Mouse (Mus musculus) heart, embryonic 10.5 days (tissue): ENCODE data around the gene Camk2d. TPM values are rescaled to one million over a fixed set of nuclear protein-coding genes. Genes with fewer than 3 reads are reported as not detected.
A peak's percentile ranks its signal among the peaks of the same experiment; 100 is the strongest.

Source experiments
- DNase-seq: peaks from one replicate; pipeline ENCODE4 v3.0.0-alpha.2; 2017; ENCODE audit warnings: low spot score
- H3K27ac ChIP-seq: fragments of 300-500 bp; sonication (generic); 2 replicates; pipeline ENCODE4 v1.5.1; 2016; ENCODE audit warnings: mild to moderate bottlenecking
- H3K27me3 ChIP-seq: fragments of 300-500 bp; sonication (generic); 2 replicates; pipeline ENCODE4 v1.6.1; 2016; ENCODE audit warnings: mild to moderate bottlenecking; ENCODE audit not compliant: poor library complexity, insufficient read depth, severe bottlenecking
- H3K36me3 ChIP-seq: fragments of 300-500 bp; sonication (generic); 2 replicates; pipeline ENCODE4 v1.6.1; 2016; ENCODE audit warnings: mild to moderate bottlenecking, moderate library complexity
- H3K4me1 ChIP-seq: fragments of 300-500 bp; sonication (generic); 2 replicates; pipeline ENCODE4 v1.6.1; 2016; ENCODE audit warnings: mild to moderate bottlenecking
- H3K4me3 ChIP-seq: fragments of 300-500 bp; sonication (generic); 2 replicates; pipeline ENCODE4 v1.5.1; 2016; ENCODE audit warnings: mild to moderate bottlenecking, moderate library complexity
- H3K9me3 ChIP-seq: fragments of 300-500 bp; sonication (generic); 2 replicates; pipeline ENCODE4 v1.6.1; 2016; ENCODE audit warnings: mild to moderate bottlenecking, moderate library complexity
- WGBS: fragments of 180-500 bp; shearing (Covaris S2); methylation state at CpG from one replicate; pipeline ENCODE4 v1.1.7; 2016; 5-methylcytosine and 5-hydroxymethylcytosine counted together
- polyA plus RNA-seq: library from polyadenylated mRNA; unstranded; fragments of >200 nt; fragmentation: Nextera tagmentation; extraction: Ambion mirVana; gene quantifications from 2 replicates; pipeline ENCODE4 v1.2.1, GENCODE M21; 2016

Camk2d gene
- polyA plus RNA-seq, 1 experiment from 2014 or later, result 58.0 TPM

GRCm38 (mm10) chr3:126620152-126620551 lies 24.1 kb downstream of the Camk2d start:
- H3K27me3 ChIP-seq, result no peaks in the 10 kb centered on the region
- no peak for DNase-seq
- H3K4me1 ChIP-seq, result peaks cover 4% of the 10 kb centered on the region; the same call in 1 of the 2 replicates
- no peak overlapping the region for H3K4me3 ChIP-seq
- 84% methylated on average over 6 of the region's 6 CpGs for WGBS
- no peaks in the 10 kb centered on the region for H3K9me3 ChIP-seq
- H3K27ac ChIP-seq, result no peak overlapping the region
- peaks cover 28% of the 10 kb centered on the region; the same call in 1 of the 2 replicates for H3K36me3 ChIP-seq

- H3K4me3 ChIP-seq, result no peak overlapping the region
- H3K4me1 ChIP-seq, result peaks cover 7% of the 10 kb centered on the region; the same call in 1 of the 2 replicates
- H3K27me3 ChIP-seq, result no peaks in the 10 kb centered on the region
- WGBS, result 92% methylated on average over 2 of the region's 2 CpGs
- DNase-seq, result no peak
- H3K9me3 ChIP-seq, result no peaks in the 10 kb centered on the region
- H3K36me3 ChIP-seq, result peaks cover 18% of the 10 kb centered on the region; the same call in 1 of the 2 replicates
- no peak overlapping the region for H3K27ac ChIP-seq
Observed at GRCm38 (mm10) chr3:126622509-126622908, 26.4 kb downstream of the Camk2d start.

- no peak overlapping the region for H3K4me3 ChIP-seq
- H3K4me1 ChIP-seq, result peaks cover 17% of the 10 kb centered on the region
- DNase-seq, result no peak
- no peaks in the 10 kb centered on the region for H3K27me3 ChIP-seq
- no peaks in the 10 kb centered on the region for H3K9me3 ChIP-seq
- 90% methylated on average over 11 of the region's 11 CpGs for WGBS
- H3K36me3 ChIP-seq, result peaks cover 7% of the 10 kb centered on the region; the same call in 1 of the 2 replicates
- no peak overlapping the region for H3K27ac ChIP-seq
Observed at GRCm38 (mm10) chr3:126624994-126625763, 29.1 kb downstream of the Camk2d start.

- Histone ChIP-seq H3K36me3 (0 out of 2 replicates have a peak, but pooled peaks cover 4% of the 10 kb centered on the region), H3K4me1 (peaks cover 22% of the 10 kb centered on the region), H3K9me3 (no peaks in the 10 kb centered on the region), H3K27me3 (no peaks in the 10 kb centered on the region), H3K27ac (no peak overlapping the region), H3K4me3 (no peak overlapping the region)
- WGBS, result 88% methylated on average over 8 of the region's 8 CpGs
- DNase-seq, result no peak
Observed at GRCm38 (mm10) chr3:126625764-126626040, 29.6 kb downstream of the Camk2d start.

GRCm38 (mm10) chr3:126627968-126628367 lies 31.9 kb downstream of the Camk2d start:
- no peaks in the 10 kb centered on the region for H3K9me3 ChIP-seq
- H3K4me1 ChIP-seq, result peaks cover 39% of the 10 kb centered on the region
- DNase-seq, result no peak

GRCm38 (mm10) chr3:126628380-126628779 lies 32.3 kb downstream of the Camk2d start:
- WGBS, result 60% methylated on average over 3 of the region's 3 CpGs
- H3K4me3 ChIP-seq, result no peak overlapping the region

More at GRCm38 (mm10) chr3:126627968-126628367, 31.9 kb downstream of the Camk2d start:
- Histone ChIP-seq H3K4me3 (no peak overlapping the region), H3K27ac (peak overlapping the region; percentile 6; the same call in 1 of the 2 replicates), H3K36me3 (no peaks in the 10 kb centered on the region), H3K27me3 (no peaks in the 10 kb centered on the region)
- 90% methylated on average over 4 of the region's 4 CpGs for WGBS

GRCm38 (mm10) chr3:126629040-126629439 lies 32.9 kb downstream of the Camk2d start:
- Histone ChIP-seq H3K36me3 (no peaks in the 10 kb centered on the region), H3K27me3 (no peaks in the 10 kb centered on the region), H3K27ac (peak overlapping the region; percentile 64), H3K9me3 (no peaks in the 10 kb centered on the region), H3K4me1 (peaks cover 39% of the 10 kb centered on the region), H3K4me3 (no peak overlapping the region)
- DNase-seq, result no peak
- 80% methylated on average over 2 of the region's 2 CpGs for WGBS

More at GRCm38 (mm10) chr3:126628380-126628779, 32.3 kb downstream of the Camk2d start:
- H3K9me3 ChIP-seq, result no peaks in the 10 kb centered on the region
- no peaks in the 10 kb centered on the region for H3K36me3 ChIP-seq
- H3K27me3 ChIP-seq, result no peaks in the 10 kb centered on the region
- peaks cover 39% of the 10 kb centered on the region for H3K4me1 ChIP-seq
- DNase-seq, result no peak
- H3K27ac ChIP-seq, result peak overlapping the region; percentile 64; the same call in 1 of the 2 replicates

GRCm38 (mm10) chr3:126630111-126630869 lies 34.2 kb downstream of the Camk2d start:
- Histone ChIP-seq H3K27ac (peak overlapping the region; percentile 72; the same call in 1 of the 2 replicates), H3K4me1 (peaks cover 39% of the 10 kb centered on the region), H3K27me3 (no peaks in the 10 kb centered on the region), H3K9me3 (no peaks in the 10 kb centered on the region), H3K36me3 (no peaks in the 10 kb centered on the region), H3K4me3 (no peak overlapping the region)
- DNase-seq, result no peak
- WGBS, result 47% methylated on average over 19 of the region's 19 CpGs

GRCm38 (mm10) chr3:126631583-126631982 lies 35.5 kb downstream of the Camk2d start:
- no peaks in the 10 kb centered on the region for H3K9me3 ChIP-seq
- peak overlapping the region; percentile 33; the same call in 1 of the 2 replicates for H3K4me3 ChIP-seq
- peak overlapping the region; percentile 42; the same call in 1 of the 2 replicates for H3K27ac ChIP-seq
- H3K36me3 ChIP-seq, result no peaks in the 10 kb centered on the region
- DNase-seq, result no peak
- peaks cover 36% of the 10 kb centered on the region for H3K4me1 ChIP-seq
- H3K27me3 ChIP-seq, result no peaks in the 10 kb centered on the region
- WGBS, result 33% methylated on average over 8 of the region's 8 CpGs

- no peak for DNase-seq
- H3K36me3 ChIP-seq, result no peaks in the 10 kb centered on the region
- no peak overlapping the region for H3K27ac ChIP-seq
- H3K9me3 ChIP-seq, result no peaks in the 10 kb centered on the region
- H3K27me3 ChIP-seq, result no peaks in the 10 kb centered on the region
- 83% methylated on average over 7 of the region's 7 CpGs for WGBS
- H3K4me1 ChIP-seq, result peaks cover 36% of the 10 kb centered on the region
- no peak overlapping the region for H3K4me3 ChIP-seq
Observed at GRCm38 (mm10) chr3:126632580-126632979, 36.5 kb downstream of the Camk2d start.

- Histone ChIP-seq H3K27ac (no peak overlapping the region), H3K27me3 (no peaks in the 10 kb centered on the region), H3K4me3 (no peak overlapping the region), H3K4me1 (peaks cover 42% of the 10 kb centered on the region), H3K36me3 (no peaks in the 10 kb centered on the region), H3K9me3 (no peaks in the 10 kb centered on the region)
- no peak for DNase-seq
- WGBS, result 70% methylated on average over 6 of the region's 6 CpGs
Observed at GRCm38 (mm10) chr3:126634171-126634570, 38.1 kb downstream of the Camk2d start.

GRCm38 (mm10) chr3:126638259-126638658 lies 42.2 kb downstream of the Camk2d start:
- H3K4me3 ChIP-seq, result no peak overlapping the region
- H3K27ac ChIP-seq, result peak overlapping the region; percentile 82
- H3K27me3 ChIP-seq, result no peaks in the 10 kb centered on the region
- 35% methylated on average over 1 of the region's 1 CpGs for WGBS
- no peaks in the 10 kb centered on the region for H3K9me3 ChIP-seq
- DNase-seq, result no peak
- no peaks in the 10 kb centered on the region for H3K36me3 ChIP-seq
- H3K4me1 ChIP-seq, result peaks cover 47% of the 10 kb centered on the region

GRCm38 (mm10) chr3:126639098-126639513 lies 43.0 kb downstream of the Camk2d start:
- Histone ChIP-seq H3K9me3 (no peaks in the 10 kb centered on the region), H3K27ac (peak overlapping the region; percentile 82), H3K4me1 (peaks cover 54% of the 10 kb centered on the region), H3K27me3 (no peaks in the 10 kb centered on the region), H3K4me3 (peak overlapping the region; percentile 27; the same call in 1 of the 2 replicates), H3K36me3 (no peaks in the 10 kb centered on the region)
- DNase-seq, result peak; percentile 78
- WGBS, result 30% methylated on average over 5 of the region's 5 CpGs
